Mouse (Mus musculus): ENCODE measurements around the gene Hps4. TPM values are rescaled to one million over a fixed set of nuclear protein-coding genes. Genes with fewer than 3 reads are reported as not detected.
"Not testable (repeated sequence)": the region's sequence is repeated elsewhere in the genome, so short reads cannot be mapped to it uniquely, and the experiment has no call there.

Gene Hps4
- polyA plus RNA-seq, 1 experiment from 2014 or later = 15.3 TPM

DNA sequence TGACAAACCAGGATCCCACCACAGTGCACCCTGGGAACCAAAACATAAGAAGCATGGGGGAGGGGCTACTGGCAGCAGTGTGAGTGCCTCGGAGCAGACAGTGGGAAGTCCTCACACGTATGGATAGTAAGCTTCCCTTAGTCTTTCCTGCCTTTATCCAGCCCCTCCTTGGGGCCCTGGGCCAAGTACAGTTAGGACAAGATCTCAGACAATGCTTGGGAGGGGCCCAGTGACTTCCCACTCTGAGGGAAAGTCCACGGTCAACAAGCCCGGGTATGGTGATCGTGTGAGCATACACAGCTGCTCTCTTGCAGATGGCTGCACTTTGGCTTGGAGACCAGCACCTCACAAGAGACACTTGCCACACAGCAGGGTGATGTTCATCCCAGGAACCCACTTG lies 25.6 kb upstream of the Hps4 start:
- Histone ChIP-seq H3K36me3 (ENCODE audit: control insufficient read depth, insufficient read depth, low read length) (peaks cover 8% of the 10 kb centered on the region; the same call in 1 of the 2 replicates), H3K4me3 (ENCODE audit: low read depth, low read length) (no peak overlapping the region), H3K9me3 (ENCODE audit: control insufficient read depth, low read length) (no peaks in the 10 kb centered on the region), H3K4me2 (replicated peaks; ENCODE audit: low read depth) (no peak overlapping the region), H3K9ac (ENCODE audit: low read length) (no peak overlapping the region; the same call in 1 of the 2 replicates), H3K27me3 (ENCODE audit: control insufficient read depth, insufficient read depth, low read length) (no peaks in the 10 kb centered on the region), H3K4me1 (replicated peaks; ENCODE audit: control insufficient read depth, insufficient read depth) (no peaks in the 10 kb centered on the region), H3K27ac (replicated peaks) (no peak overlapping the region)
- 22% methylated on average over 5 of the region's 5 CpGs for WGBS
- ATAC-seq (ENCODE audit: low FRiP score, low TSS enrichment) (0 out of 2 replicates have a peak, but pooled peaks have one; percentile 14), DNase-seq (ENCODE audit: low spot score) (no peak)
- TF ChIP-seq CTCF (IDR thresholded peaks at IDR 0.05; ENCODE audit: low read depth) = no peak

DNA sequence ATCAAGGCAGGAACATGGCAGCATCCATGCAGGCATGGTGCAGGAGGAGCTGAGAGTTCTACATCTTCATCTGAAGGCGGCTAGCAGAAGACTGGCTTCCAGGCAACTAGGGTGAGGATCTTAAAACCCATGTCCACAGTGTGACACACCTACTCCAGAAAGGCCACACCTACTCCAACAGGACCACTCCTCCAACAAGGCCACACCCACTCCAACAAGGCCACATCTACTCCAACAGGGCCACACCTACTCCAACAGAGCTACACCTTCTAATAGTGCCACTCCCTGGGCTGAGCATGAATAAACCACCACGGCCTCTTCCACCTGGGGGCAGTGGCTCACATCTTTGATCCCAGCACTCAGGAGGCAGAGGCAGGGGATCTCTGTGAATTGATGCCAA lies 23.5 kb upstream of the Hps4 start:
- H3K9me3 ChIP-seq (ENCODE audit: control insufficient read depth, low read length); H3K9ac ChIP-seq (ENCODE audit: low read length); H3K27me3 ChIP-seq (ENCODE audit: control insufficient read depth, insufficient read depth, low read length); H3K4me1 ChIP-seq (replicated peaks; ENCODE audit: control insufficient read depth, insufficient read depth); H3K27ac ChIP-seq (replicated peaks); H3K4me2 ChIP-seq (replicated peaks; ENCODE audit: low read depth); H3K36me3 ChIP-seq (ENCODE audit: control insufficient read depth, insufficient read depth, low read length); H3K4me3 ChIP-seq (ENCODE audit: low read depth, low read length): not testable (repeated sequence)
- TF ChIP-seq CTCF (IDR thresholded peaks at IDR 0.05; ENCODE audit: low read depth) = peak; percentile 36; the same call in 1 of the 2 replicates
- ATAC-seq (ENCODE audit: low FRiP score, low TSS enrichment) = peak; percentile 74
- DNase-seq (ENCODE audit: low spot score) = peak; percentile 48
- WGBS = 49% methylated on average over 2 of the region's 2 CpGs

DNA sequence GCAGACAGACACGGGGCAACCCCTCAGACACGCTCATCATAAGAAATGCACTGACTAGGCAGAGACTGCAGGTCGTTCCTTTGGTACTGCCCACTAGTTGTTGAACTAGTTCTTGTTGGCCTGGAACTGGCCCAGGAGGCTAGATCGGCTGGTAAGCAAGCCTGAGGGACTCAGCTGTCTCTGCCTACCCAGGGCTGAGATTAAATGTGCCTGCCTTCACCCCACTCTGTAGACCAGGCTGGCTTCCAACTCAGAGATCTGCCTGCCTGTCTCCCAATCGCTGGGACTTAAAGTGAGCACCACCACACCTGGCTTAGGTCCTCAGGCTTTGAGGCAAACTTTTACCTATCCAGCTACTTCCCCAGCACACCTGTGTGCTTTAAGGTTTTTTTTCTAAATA lies 22.5 kb upstream of the Hps4 start:
- Histone ChIP-seq H3K36me3 (ENCODE audit: control insufficient read depth, insufficient read depth, low read length) (no peaks in the 10 kb centered on the region), H3K4me3 (ENCODE audit: low read depth, low read length) (no peak overlapping the region), H3K27me3 (ENCODE audit: control insufficient read depth, insufficient read depth, low read length) (no peaks in the 10 kb centered on the region), H3K9ac (ENCODE audit: low read length) (no peak overlapping the region), H3K4me1 (replicated peaks; ENCODE audit: control insufficient read depth, insufficient read depth) (peaks cover 6% of the 10 kb centered on the region), H3K9me3 (ENCODE audit: control insufficient read depth, low read length) (no peaks in the 10 kb centered on the region), H3K4me2 (replicated peaks; ENCODE audit: low read depth) (no peak overlapping the region), H3K27ac (replicated peaks) (no peak overlapping the region)
- WGBS = 75% methylated on average over 5 of the region's 5 CpGs
- DNase-seq (ENCODE audit: low spot score) = no peak
- no peak for ATAC-seq (ENCODE audit: low FRiP score, low TSS enrichment)
- no peak for TF ChIP-seq CTCF (IDR thresholded peaks at IDR 0.05; ENCODE audit: low read depth)
- no peak for TF ChIP-seq EP300 (optimal IDR thresholded peaks at IDR 0.05)

DNA sequence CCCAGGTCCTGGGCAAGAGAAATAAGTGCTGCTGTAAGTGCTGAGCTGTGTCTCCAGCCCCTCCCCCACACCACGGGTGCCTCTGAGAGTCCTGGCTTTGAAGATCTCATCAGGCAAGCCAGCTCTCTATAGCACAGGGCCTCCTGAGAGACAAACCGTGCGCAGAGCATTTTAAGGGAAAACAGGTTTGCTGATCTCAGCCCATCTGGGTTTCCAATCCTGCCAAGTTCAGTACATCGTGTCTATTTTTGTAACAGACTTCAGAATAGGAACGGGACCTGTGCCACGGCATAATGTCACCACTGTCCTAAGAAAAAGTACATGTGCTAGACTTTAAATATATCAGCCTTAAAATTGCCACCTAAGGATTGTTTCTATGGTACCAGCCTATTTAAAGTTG lies 21.9 kb upstream of the Hps4 start:
- H3K4me1 ChIP-seq (replicated peaks; ENCODE audit: control insufficient read depth, insufficient read depth) = peaks cover 6% of the 10 kb centered on the region
- no peaks in the 10 kb centered on the region for H3K27me3 ChIP-seq (ENCODE audit: control insufficient read depth, insufficient read depth, low read length)
- no peaks in the 10 kb centered on the region for H3K9me3 ChIP-seq (ENCODE audit: control insufficient read depth, low read length)
- no peaks in the 10 kb centered on the region for H3K36me3 ChIP-seq (ENCODE audit: control insufficient read depth, insufficient read depth, low read length)
- DNase-seq (ENCODE audit: low spot score) = no peak
- H3K4me2 ChIP-seq (replicated peaks; ENCODE audit: low read depth) = no peak overlapping the region
- no peak overlapping the region for H3K9ac ChIP-seq (ENCODE audit: low read length)
- H3K27ac ChIP-seq (replicated peaks) = no peak overlapping the region
- ATAC-seq (ENCODE audit: low FRiP score, low TSS enrichment) = no peak
- TF ChIP-seq EP300 (optimal IDR thresholded peaks at IDR 0.05) (no peak), CTCF (IDR thresholded peaks at IDR 0.05; ENCODE audit: low read depth) (no peak)
- 65% methylated on average over 6 of the region's 6 CpGs for WGBS
- H3K4me3 ChIP-seq (ENCODE audit: low read depth, low read length) = no peak overlapping the region

DNA sequence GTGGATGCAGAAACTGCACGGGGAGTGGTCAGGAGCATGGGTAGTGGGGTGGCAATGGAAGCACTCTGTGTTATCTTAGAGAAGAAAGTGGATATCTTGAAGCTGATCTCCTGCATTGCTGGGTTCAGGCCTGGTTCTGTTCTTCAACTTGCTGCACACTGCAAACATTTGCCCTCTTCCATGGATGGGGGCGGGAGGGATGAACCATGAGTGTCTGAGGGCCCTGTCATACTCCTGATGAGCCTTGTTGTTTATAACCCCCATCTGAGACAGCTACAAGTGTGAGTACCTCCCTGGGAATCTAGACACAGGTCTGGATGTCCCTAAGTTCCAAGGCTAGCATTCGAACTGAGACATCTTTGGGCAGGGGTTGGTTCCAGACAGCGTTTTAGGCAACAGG lies 21.5 kb upstream of the Hps4 start:
- Histone ChIP-seq H3K27me3 (ENCODE audit: control insufficient read depth, insufficient read depth, low read length) (no peaks in the 10 kb centered on the region), H3K4me1 (replicated peaks; ENCODE audit: control insufficient read depth, insufficient read depth) (peaks cover 6% of the 10 kb centered on the region), H3K36me3 (ENCODE audit: control insufficient read depth, insufficient read depth, low read length) (no peaks in the 10 kb centered on the region), H3K9me3 (ENCODE audit: control insufficient read depth, low read length) (no peaks in the 10 kb centered on the region), H3K4me3 (ENCODE audit: low read depth, low read length) (no peak overlapping the region), H3K4me2 (replicated peaks; ENCODE audit: low read depth) (no peak overlapping the region), H3K9ac (ENCODE audit: low read length) (no peak overlapping the region), H3K27ac (replicated peaks) (no peak overlapping the region)
- DNase-seq (ENCODE audit: low spot score) (no peak), ATAC-seq (ENCODE audit: low FRiP score, low TSS enrichment) (no peak)
- WGBS = 64% methylated on average over 4 of the region's 4 CpGs
- TF ChIP-seq CTCF (IDR thresholded peaks at IDR 0.05; ENCODE audit: low read depth) (no peak), EP300 (optimal IDR thresholded peaks at IDR 0.05) (no peak)

DNA sequence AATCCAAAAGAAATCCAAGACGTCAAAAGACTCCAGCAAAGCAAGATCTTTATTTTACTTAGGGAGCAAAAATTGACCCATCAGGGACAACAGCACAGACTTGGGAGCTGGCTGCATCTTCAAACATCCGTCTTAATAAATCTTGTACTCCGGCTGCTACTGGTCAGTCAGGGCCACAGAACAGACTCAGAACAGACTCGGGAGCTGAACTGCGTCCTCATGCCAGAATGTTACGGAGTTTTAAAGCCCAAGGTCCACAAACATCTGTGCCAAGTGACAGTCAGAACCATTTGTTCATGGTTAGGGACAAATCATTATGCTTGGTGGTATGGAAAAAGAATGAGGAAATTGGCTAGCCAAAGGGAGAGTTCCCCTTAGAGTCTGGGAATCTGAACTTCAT lies 19.6 kb upstream of the Hps4 start:
- no peak for DNase-seq (ENCODE audit: low spot score)
- no peaks in the 10 kb centered on the region for H3K9me3 ChIP-seq (ENCODE audit: control insufficient read depth, low read length)
- WGBS = 79% methylated on average over 6 of the region's 6 CpGs

More for the DNA sequence above, 19.6 kb upstream of the Hps4 start:
- Histone ChIP-seq H3K9ac (ENCODE audit: low read length) (no peak overlapping the region), H3K27ac (replicated peaks) (no peak overlapping the region), H3K27me3 (ENCODE audit: control insufficient read depth, insufficient read depth, low read length) (no peaks in the 10 kb centered on the region), H3K4me3 (ENCODE audit: low read depth, low read length) (no peak overlapping the region), H3K4me2 (replicated peaks; ENCODE audit: low read depth) (no peak overlapping the region), H3K36me3 (ENCODE audit: control insufficient read depth, insufficient read depth, low read length) (no peaks in the 10 kb centered on the region), H3K4me1 (replicated peaks; ENCODE audit: control insufficient read depth, insufficient read depth) (peaks cover 9% of the 10 kb centered on the region)
- ATAC-seq (ENCODE audit: low FRiP score, low TSS enrichment) = no peak
- TF ChIP-seq CTCF (IDR thresholded peaks at IDR 0.05; ENCODE audit: low read depth) (no peak), EP300 (optimal IDR thresholded peaks at IDR 0.05) (no peak)

Data from stomach, postnatal 0 days (tissue).